Mouse (Mus musculus) erythroblast, embryonic 14.5 days (primary cell): ENCODE results near the gene Rnf212b. TPM values are rescaled to one million over a fixed set of nuclear protein-coding genes. Genes with fewer than 3 reads are reported as not detected.
"Not testable (repeated sequence)": the region's sequence is repeated elsewhere in the genome, so short reads cannot be mapped to it uniquely, and the experiment has no call there.

Experiments
- H3K27me3 ChIP-seq: 2 replicates; pipeline ENCODE4 v1.6.1; 2012; ENCODE audit warnings: inconsistent platforms; ENCODE audit not compliant: control insufficient read depth
- H3K36me3 ChIP-seq: 2 replicates; pipeline ENCODE4 v1.6.1; 2012; ENCODE audit warnings: mild to moderate bottlenecking, inconsistent platforms; ENCODE audit not compliant: control insufficient read depth
- H3K4me1 ChIP-seq: 2 replicates; pipeline ENCODE4 v1.6.1; 2012; ENCODE audit warnings: inconsistent platforms; ENCODE audit not compliant: control insufficient read depth
- H3K4me3 ChIP-seq: replicated peaks from 2 replicates; pipeline ENCODE3; 2012; ENCODE audit warnings: moderate library complexity, mild to moderate bottlenecking, inconsistent platforms
- H3K9me3 ChIP-seq: 2 replicates; pipeline ENCODE4 v1.6.1; 2012; ENCODE audit warnings: low read length, inconsistent platforms, mixed read lengths; ENCODE audit not compliant: control insufficient read depth
- GATA1 ChIP-seq: IDR thresholded peaks from 2 replicates; pipeline ENCODE4 v1.6.1; 2012; ENCODE audit warnings: low read length, inconsistent platforms, mixed read lengths
- TAL1 ChIP-seq: IDR thresholded peaks from 3 replicates; pipeline ENCODE4 v1.6.1; 2012; ENCODE audit warnings: low read length, inconsistent platforms, mixed read lengths
- polyA plus RNA-seq: library from polyadenylated mRNA; stranded (reverse); fragments of >175 nt; gene quantifications from 2 replicates; pipeline ENCODE4 v1.2.3, GENCODE M21; 2012

The Rnf212b gene
- not detected in 2 replicates for polyA plus RNA-seq

DNA sequence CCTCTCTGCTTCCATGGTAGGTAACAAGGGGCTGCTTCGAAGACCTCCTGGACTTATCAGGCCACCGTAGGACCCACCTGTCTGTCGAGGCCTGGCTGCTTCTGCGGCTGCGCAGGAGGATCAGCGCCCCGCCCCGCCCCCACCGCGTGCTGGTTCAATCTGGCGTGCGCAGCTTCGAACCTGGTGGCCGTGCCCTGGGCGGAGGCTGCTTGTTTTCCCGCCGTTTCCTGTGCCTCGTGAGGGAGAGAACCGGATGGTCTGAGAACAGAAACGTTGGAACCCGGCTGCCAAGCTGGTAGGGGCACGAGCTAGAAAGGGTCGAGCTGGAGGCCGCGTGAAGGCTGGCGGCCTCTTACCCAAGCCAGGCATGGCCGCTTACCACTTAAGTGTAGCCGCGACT lies at the start of gene Rnf212b:
TSS of gene Rnf212b (plus strand) at position 151 of the 400 bp plus-strand sequence.
- H3K36me3 ChIP-seq, result no peaks in the 10 kb centered on the region

DNA sequence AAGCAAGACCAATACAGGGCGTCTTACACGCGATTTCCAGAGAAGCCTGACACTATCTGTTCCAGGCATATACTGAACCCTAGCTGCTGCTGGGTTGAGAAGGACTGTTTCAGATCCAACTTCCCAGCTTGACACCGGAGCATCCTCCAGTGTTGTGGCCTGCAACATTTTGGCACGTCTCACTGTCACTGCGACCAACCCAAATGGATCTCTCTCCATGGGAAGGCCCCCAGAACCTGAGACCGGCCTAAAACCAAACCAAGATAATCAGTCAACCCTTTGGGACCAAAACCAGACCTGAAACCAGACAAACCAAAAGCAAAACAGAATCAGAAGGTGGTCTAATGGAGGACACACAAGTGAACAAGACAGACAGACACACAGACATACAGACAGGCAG lies 47.0 kb upstream of the Rnf212b start:
- H3K27me3 ChIP-seq, H3K9me3 ChIP-seq, H3K4me1 ChIP-seq, H3K4me3 ChIP-seq, H3K36me3 ChIP-seq: not testable (repeated sequence)

More for the DNA sequence above, at the start of gene Rnf212b:
- H3K4me3 ChIP-seq, result no peak within 1 kb of the TSS
- TF ChIP-seq GATA1 (no peak), TAL1 (no peak)
- peaks cover 6% of the 10 kb centered on the region for H3K4me1 ChIP-seq
- no peaks in the 10 kb centered on the region for H3K9me3 ChIP-seq
- no peaks in the 10 kb centered on the region for H3K27me3 ChIP-seq

DNA sequence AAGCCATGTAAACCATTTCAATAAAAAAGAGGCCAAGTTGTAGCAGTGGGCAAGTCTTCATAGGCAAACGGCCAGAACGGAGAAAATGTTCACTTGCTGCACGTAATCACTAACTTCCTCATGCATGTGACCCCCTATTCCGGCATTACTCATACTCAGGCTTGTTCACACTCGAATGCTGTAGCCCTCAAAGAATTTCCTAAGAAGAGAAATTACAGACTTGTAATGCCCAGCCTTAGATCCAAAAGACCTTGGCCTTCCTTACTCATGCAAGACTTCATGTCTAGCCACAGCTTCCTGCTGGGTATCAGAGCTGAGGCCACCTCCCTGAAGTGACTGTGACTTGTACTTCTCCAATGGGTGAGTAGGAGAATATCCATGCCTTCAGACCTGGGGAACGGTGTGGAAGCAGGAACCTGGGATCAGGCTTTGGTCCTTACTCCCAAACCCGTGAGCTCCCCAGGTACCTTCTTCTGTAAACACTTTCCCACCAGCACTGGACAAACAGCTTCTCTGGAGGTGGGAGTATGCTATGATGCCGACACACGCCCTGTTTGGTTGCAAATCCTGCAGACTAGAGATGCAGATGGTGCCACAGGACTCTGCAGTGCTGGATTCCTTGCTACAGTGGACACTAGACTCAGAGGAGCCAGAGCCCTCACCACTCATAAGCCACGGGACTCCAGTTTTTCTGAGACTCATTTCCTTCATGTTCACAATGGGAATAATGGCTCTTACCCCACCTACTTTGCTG lies 45.5 kb upstream of the Rnf212b start:
- Histone ChIP-seq H3K36me3 (no peaks in the 10 kb centered on the region), H3K4me3 (no peak overlapping the region), H3K9me3 (no peaks in the 10 kb centered on the region), H3K27me3 (no peaks in the 10 kb centered on the region), H3K4me1 (no peaks in the 10 kb centered on the region)
- TF ChIP-seq TAL1 (no peak), GATA1 (no peak)

DNA sequence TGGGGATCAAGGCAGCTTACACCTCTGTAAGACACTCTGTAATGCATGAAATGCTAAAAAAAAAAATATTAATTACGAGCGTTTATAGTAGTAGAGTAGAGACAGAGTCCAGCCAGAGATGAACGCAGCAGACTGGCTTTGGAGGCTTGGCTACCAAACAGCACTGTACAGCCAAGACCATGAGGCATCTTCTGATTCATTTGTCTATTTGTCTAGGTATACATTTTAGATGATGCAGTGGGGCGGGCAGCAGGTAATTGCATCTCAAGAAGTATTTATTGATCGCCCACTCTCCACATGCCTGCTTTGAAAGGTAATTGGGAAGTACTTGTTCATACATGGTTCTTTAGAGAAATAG lies 44.9 kb upstream of the Rnf212b start:
- Histone ChIP-seq H3K4me1 (no peaks in the 10 kb centered on the region), H3K9me3 (no peaks in the 10 kb centered on the region), H3K36me3 (no peaks in the 10 kb centered on the region), H3K4me3 (no peak overlapping the region), H3K27me3 (no peaks in the 10 kb centered on the region)
- TF ChIP-seq TAL1 (no peak), GATA1 (no peak)

DNA sequence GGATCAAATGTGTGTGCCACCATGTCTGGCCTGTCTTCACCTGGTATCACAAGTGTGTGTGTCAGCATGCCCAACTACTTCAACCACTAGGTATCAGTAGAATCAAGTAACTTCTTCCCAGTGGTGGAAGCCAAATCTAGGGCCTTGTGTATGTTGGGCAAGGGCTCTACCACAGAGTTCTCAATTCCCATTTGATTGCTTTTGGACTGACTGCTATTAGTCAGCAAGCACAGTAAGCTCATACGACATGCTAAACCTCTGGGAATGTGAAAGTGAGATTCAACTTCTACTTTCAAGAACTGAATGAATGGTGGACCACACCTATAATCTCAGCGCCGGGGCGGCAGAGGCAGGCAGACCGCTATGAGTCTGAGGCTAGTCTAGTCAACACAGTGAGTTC lies 43.6 kb upstream of the Rnf212b start:
- H3K36me3 ChIP-seq, result no peaks in the 10 kb centered on the region
- TF ChIP-seq TAL1, result no peak
- no peak for TF ChIP-seq GATA1

DNA sequence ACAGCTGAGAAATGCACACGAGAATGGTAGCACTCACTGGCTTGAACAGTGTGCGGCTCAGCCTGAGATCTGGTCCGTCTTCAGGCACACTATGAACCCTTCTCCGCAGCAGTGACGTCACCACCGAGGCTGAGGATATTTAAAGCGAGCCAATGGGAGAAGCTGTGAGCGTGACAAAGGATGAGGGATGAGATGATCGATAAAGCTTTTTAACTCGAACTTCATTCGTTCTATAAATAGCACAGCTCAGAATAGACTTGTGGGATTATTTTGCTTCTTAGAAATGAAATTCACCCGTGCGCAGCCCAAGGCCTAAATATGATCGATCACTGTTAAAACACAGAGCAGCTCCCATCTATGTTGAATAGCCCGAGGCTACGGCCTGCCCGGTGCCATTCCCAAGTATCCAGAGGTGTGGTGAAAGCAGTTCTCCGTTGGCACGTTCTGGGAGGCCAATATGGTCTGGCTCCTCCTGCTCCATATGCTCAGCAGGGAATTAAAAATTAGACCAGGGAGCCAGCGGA lies 41.5 kb upstream of the Rnf212b start:
- Histone ChIP-seq H3K9me3 (no peaks in the 10 kb centered on the region), H3K36me3 (no peaks in the 10 kb centered on the region), H3K27me3 (peaks cover 1% of the 10 kb centered on the region; the same call in 1 of the 2 replicates), H3K4me3 (no peak overlapping the region), H3K4me1 (no peaks in the 10 kb centered on the region)
- TF ChIP-seq TAL1 (no peak), GATA1 (no peak)

More for the DNA sequence above, 43.6 kb upstream of the Rnf212b start:
- H3K27me3 ChIP-seq, result no peaks in the 10 kb centered on the region
- no peak overlapping the region for H3K4me3 ChIP-seq
- no peaks in the 10 kb centered on the region for H3K9me3 ChIP-seq
- H3K4me1 ChIP-seq, result no peaks in the 10 kb centered on the region

DNA sequence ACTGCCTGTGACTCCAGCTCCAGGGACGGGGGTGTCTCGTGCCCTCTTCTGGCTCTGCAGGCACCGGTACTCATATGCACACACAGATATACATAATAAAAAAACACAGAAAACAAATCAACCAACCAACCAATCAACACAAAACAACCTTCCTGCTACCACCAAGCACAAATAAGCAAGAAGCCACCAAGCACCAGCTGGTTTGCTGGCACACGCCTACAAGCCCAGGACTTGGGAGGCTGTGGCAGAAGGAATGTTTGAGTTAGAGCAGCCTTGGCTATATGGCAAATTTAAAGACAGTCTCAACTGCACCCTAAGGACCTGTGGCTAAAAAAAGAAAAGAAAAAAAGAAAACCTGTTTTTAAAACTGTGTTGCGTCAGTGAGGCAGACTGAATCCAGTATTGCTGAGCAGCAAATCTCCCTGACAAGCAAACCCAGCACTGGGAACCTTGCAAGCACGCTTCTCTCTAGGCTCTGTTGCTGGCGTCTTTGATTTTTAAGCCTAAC lies 38.4 kb upstream of the Rnf212b start:
- no peaks in the 10 kb centered on the region for H3K4me1 ChIP-seq
- H3K36me3 ChIP-seq, result no peaks in the 10 kb centered on the region
- H3K27me3 ChIP-seq, result peaks cover 27% of the 10 kb centered on the region
- TF ChIP-seq GATA1, result no peak
- no peak for TF ChIP-seq TAL1
- no peak overlapping the region for H3K4me3 ChIP-seq
- H3K9me3 ChIP-seq, result no peaks in the 10 kb centered on the region; the same call in 1 of the 2 replicates

DNA sequence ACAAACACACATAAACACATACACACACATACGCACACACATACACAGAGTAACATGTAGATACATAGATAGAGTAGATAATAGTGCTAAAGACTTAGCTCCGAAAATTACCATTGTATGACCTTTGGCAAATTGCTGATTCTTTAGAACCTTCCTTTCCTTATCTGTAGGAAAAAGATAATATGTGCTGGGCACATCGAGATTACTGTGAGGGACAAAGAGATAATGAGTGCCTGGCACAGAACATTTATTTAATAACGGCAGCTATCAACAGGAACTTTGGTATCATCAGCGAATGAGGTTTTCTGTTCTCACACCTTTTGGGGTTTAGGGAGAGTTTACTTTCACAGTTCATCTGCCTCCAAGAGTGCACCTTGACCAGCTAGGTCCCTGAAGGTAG lies 37.2 kb upstream of the Rnf212b start:
- H3K9me3 ChIP-seq, result peaks cover 3% of the 10 kb centered on the region; the same call in 1 of the 2 replicates
- TF ChIP-seq TAL1 (no peak), GATA1 (no peak)
- H3K36me3 ChIP-seq, result no peaks in the 10 kb centered on the region
- H3K4me3 ChIP-seq, result no peak overlapping the region
- peaks cover 39% of the 10 kb centered on the region for H3K27me3 ChIP-seq
- peaks cover 3% of the 10 kb centered on the region for H3K4me1 ChIP-seq

DNA sequence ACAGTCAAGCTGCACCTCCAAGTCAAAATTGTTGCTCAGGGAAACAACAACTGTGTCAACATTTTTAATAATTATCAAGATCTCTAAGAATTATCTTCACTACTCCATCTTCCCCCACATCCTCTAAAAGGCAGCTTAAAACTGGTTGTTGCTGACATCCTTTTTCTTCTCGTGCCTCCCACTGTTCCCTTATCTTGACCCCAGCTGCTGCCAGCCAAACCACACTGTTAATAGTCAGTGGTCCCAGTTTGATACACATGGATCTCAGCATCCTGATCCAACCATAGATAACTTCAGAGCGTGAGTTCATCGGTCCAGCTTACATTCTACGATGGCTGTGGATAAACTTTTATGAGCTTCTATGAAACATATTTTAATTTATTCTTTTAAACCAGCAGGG lies 36.0 kb upstream of the Rnf212b start:
- H3K27me3 ChIP-seq, result peaks cover 50% of the 10 kb centered on the region
- peaks cover 3% of the 10 kb centered on the region; the same call in 1 of the 2 replicates for H3K9me3 ChIP-seq
- H3K4me1 ChIP-seq, result peaks cover 4% of the 10 kb centered on the region
- no peak overlapping the region for H3K4me3 ChIP-seq
- no peak for TF ChIP-seq TAL1
- no peak for TF ChIP-seq GATA1
- H3K36me3 ChIP-seq, result no peaks in the 10 kb centered on the region

DNA sequence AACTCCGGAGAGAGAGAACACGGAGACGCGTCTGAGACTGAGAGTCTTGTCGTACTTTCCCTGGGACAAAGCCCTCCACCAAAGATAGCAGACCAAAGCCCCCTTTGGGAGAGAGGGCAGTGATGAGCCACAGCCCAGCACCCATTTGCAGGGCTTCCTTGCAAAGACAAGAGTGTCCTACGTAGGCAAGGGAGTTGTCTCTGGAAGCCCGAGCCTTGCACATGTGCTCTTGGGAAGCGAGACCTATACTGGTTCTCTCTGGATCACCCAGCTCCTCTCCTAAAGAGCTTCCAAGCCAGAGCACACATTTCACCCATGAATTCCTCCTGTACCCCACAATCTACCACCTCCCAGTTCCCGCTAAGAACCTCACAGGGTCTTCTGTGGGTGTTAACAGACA lies 33.9 kb upstream of the Rnf212b start:
- no peak overlapping the region for H3K4me3 ChIP-seq
- H3K36me3 ChIP-seq, result no peaks in the 10 kb centered on the region
- TF ChIP-seq GATA1 (no peak), TAL1 (no peak)
- peaks cover 64% of the 10 kb centered on the region for H3K27me3 ChIP-seq
- H3K4me1 ChIP-seq, result peaks cover 4% of the 10 kb centered on the region
- H3K9me3 ChIP-seq, result peaks cover 3% of the 10 kb centered on the region; the same call in 1 of the 2 replicates
